Mouse (Mus musculus) B cell, adult 2 months (primary cell): ENCODE data around the gene Snip1.
A peak's percentile ranks its signal among the peaks of the same experiment; 100 is the strongest.

Source experiments
- DNase-seq, 2 experiments: peaks; one replicate each; pipeline ENCODE4 v3.0.0; 2022

Snip1 gene

DNA sequence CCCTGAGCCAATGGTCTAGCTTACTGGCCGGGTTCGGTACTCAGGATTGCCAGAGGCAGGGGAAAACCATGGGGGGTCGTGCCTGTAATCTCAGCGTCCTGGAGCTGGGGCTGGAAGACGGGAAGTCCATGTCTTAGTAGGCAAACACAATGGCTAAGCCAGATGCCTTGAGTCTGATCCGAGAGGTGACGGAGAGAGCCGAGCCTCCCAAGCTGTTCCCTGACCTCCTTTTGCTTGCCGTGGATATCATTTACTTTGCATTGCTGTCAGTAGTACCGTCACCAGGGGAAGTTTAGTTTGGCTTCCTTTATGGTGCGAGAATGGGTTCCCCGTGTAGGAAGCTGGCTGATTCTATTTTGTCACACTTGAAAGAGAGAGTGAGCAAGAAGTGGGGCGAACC is 34.9 kb downstream of the Snip1 start:
- DNase-seq, result no peak

- DNase-seq, result no peak
These were observed 38.9 kb downstream of the Snip1 start for GRCm38 (mm10) chr4:125105354-125105753.

DNA sequence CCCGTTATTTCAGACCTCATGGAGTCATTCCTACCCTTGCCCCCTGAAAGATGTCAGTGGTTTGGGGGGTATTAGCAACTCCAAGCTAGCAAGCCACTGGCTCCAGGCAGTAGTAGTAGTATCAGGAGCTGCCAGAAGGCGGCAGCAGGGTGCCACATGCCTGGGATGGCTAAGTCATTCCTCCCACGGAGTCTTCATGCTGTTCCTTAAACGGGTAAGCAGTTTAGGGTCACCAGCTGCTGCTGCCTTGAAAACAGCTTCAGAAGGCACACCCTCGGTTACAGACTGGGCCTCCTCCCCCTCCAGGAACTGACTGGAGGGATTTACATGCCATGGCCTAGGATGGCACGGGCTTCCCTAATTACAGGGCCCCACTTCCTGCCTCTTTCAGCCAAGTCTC is 48.2 kb downstream of the Snip1 start:
- peak; percentile 86 for DNase-seq

- DNase-seq, result peak; percentile 28 to 29
These were observed 48.6 kb downstream of the Snip1 start for GRCm38 (mm10) chr4:125115081-125115480.

DNA sequence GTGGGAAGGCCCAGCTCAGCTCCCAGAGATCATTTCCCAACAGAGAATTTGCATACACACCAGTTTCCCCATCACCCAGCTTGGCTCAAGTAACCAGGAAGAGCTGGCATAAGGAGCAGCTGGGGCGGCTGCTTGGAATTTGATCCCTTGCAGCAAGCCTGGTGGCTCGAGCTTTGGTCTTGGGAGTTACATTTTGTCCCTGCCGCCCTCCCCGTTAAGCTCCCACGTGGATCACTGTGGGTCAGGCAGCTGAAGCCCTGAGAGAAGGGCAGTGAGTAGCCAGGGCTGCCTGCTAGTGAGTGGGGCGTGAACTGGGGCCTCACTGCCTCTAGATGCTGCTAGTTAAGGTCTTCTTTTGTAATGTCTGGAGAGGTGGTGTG is 49.2 kb downstream of the Snip1 start:
- no peak for DNase-seq

GRCm38 (mm10) chr4:125116090-125116861 is 49.8 kb downstream of the Snip1 start:
- peak; percentile 81 to 84 for DNase-seq

DNA sequence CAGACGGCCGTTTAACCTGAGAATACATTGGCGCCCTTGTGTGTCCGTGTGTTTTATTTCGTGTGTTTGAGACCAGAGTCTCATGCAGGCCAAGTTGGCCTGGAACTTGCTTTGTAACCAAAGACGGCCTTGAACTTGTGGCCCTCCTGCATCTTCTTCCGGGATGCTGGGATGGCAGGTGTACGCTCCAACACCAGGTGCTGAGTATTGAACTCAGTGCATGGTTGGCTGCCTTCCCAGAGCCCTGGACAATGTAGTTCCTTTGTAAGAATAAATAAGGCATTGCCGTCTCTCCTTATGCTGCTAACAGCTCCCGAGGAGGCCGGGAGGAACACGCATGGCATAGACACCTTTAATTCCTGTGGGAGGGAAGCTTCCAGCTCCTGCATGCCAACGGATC is 50.5 kb downstream of the Snip1 start:
- no peak for DNase-seq

DNA sequence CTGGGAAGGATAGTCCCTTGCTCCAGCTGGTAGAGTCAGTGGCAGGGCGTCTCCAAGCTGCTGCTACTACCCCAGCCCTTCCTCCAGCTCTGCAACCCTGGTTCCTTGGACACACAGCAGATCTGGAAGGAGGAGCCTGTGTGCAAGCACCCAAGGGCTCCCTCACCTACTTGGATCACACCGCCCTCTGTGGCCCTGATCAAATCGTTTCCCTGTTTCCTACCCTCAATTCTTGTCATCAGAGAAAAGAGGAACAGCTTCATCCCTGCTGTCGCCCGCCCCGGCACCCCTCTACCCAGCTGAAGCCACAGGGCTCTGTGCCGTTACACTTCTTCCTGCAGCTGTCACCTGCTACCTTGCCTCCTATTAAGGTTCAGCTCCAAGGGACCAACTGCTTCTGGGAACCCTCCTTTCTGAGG is 51.4 kb downstream of the Snip1 start:
- peak; percentile 76 to 80 for DNase-seq

GRCm38 (mm10) chr4:125119070-125119469 is 52.6 kb downstream of the Snip1 start:
- peak; percentile 37 for DNase-seq

DNA sequence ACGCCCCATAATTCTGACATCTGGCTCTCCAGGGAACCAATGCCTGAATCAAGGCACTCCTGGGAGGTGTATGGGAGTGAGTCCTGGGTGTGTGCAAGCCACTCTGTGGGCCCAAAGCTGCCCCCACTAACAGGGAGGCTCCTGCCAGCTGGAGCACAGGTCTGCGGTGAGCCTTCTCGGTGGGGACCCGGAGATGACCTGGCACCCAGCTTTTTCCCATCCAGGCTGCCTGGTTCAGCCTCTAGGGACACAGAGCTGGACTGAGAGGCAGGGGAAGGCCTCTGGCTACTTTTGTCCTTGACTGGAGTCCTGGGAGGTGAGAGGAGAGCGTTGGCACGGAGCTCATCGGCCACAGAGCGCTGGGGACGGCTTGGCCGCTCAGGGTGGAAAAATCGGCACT is 53.2 kb downstream of the Snip1 start:
- peak; percentile 12 to 20 for DNase-seq

- peak; percentile 51 to 54 for DNase-seq
These were observed 56.2 kb downstream of the Snip1 start for GRCm38 (mm10) chr4:125122431-125123278.

- peak; percentile 64 to 65 for DNase-seq
These were observed 56.8 kb downstream of the Snip1 start for GRCm38 (mm10) chr4:125123279-125123671.
